Mouse (Mus musculus) embryonic facial prominence, embryonic 15.5 days (tissue): ENCODE results near the gene Hspg2. TPM values are rescaled to one million over a fixed set of nuclear protein-coding genes. Genes with fewer than 3 reads are reported as not detected.
"Not testable (repeated sequence)": the region's sequence is repeated elsewhere in the genome, so short reads cannot be mapped to it uniquely, and the experiment has no call there.

Experiments used
- ATAC-seq: fragments of 200-750 bp; cut with Nextera tagmentation; 2 replicates; pipeline ENCODE4 v1.8.0; 2017; ENCODE audit warnings: low read depth, moderate TSS enrichment; ENCODE audit not compliant: insufficient number of reproducible peaks, low FRiP score, low TSS enrichment
- H3K27ac ChIP-seq: fragments of 300-500 bp; sonication (generic); replicated peaks from 2 replicates; pipeline ENCODE4 v1.5.1; 2015; ENCODE audit warnings: mild to moderate bottlenecking, inconsistent platforms
- H3K27me3 ChIP-seq: fragments of 300-500 bp; sonication (generic); 2 replicates; pipeline ENCODE4 v1.6.1; 2015; ENCODE audit warnings: inconsistent platforms
- H3K36me3 ChIP-seq: fragments of 300-500 bp; sonication (generic); 2 replicates; pipeline ENCODE4 v1.6.1; 2015; ENCODE audit warnings: mild to moderate bottlenecking, inconsistent platforms
- H3K4me1 ChIP-seq: fragments of 300-500 bp; sonication (generic); 2 replicates; pipeline ENCODE4 v1.6.1; 2015; ENCODE audit warnings: inconsistent platforms
- H3K4me2 ChIP-seq: fragments of 300-500 bp; sonication (generic); replicated peaks from 2 replicates; pipeline ENCODE4 v1.6.1; 2015; ENCODE audit warnings: mild to moderate bottlenecking, inconsistent platforms
- H3K4me3 ChIP-seq: fragments of 300-500 bp; sonication (generic); replicated peaks from 2 replicates; pipeline ENCODE4 v1.5.1; 2015; ENCODE audit warnings: mild to moderate bottlenecking, inconsistent platforms
- H3K9ac ChIP-seq: fragments of 300-500 bp; sonication (generic); 2 replicates; pipeline ENCODE4 v1.6.1; 2015; ENCODE audit warnings: inconsistent platforms
- H3K9me3 ChIP-seq: fragments of 300-500 bp; sonication (generic); replicated peaks from 2 replicates; pipeline ENCODE4 v1.6.1; 2016; ENCODE audit warnings: inconsistent platforms
- WGBS: fragments of 180-500 bp; shearing (Covaris S2); methylation state at CpG from one replicate; pipeline ENCODE4 v1.1.7; 2015; 5-methylcytosine and 5-hydroxymethylcytosine counted together
- polyA plus RNA-seq: library from polyadenylated mRNA; unstranded; fragments of >200 nt; fragmentation: Nextera tagmentation; extraction: Ambion mirVana; gene quantifications from 2 replicates; pipeline ENCODE4 v1.2.1, GENCODE M21; 2015

Gene Hspg2
- 48.5 and 49.1 TPM in 2 replicates for polyA plus RNA-seq

GRCm38 (mm10) chr4:137468260-137469080 is at the start of gene Hspg2:
Gene Hspg2 (plus strand): TSS chr4:137468769.
- H3K4me2 ChIP-seq, result peak within 1 kb of the TSS; percentile 65
- no peaks in the 10 kb centered on the region for H3K36me3 ChIP-seq
- peak; percentile 89 for ATAC-seq
- no peaks in the 10 kb centered on the region for H3K27me3 ChIP-seq
- under 1% methylated on average over 66 of the region's 72 CpGs for WGBS
- peak within 1 kb of the TSS; percentile 86 for H3K9ac ChIP-seq
- H3K9me3 ChIP-seq, result no peaks in the 10 kb centered on the region
- H3K27ac ChIP-seq, result peak within 1 kb of the TSS; percentile 90
- peaks cover 71% of the 10 kb centered on the region for H3K4me1 ChIP-seq
- peak within 1 kb of the TSS; percentile 87 for H3K4me3 ChIP-seq

GRCm38 (mm10) chr4:137430502-137430901 is 38.1 kb upstream of the Hspg2 start, which contains the start of gene Cela3b:
Gene Cela3b (minus strand): TSS chr4:137430540.
- Histone ChIP-seq H3K27ac (no peak within 1 kb of the TSS), H3K27me3 (no peaks in the 10 kb centered on the region), H3K4me3 (no peak within 1 kb of the TSS), H3K9ac (no peak within 1 kb of the TSS), H3K36me3 (no peaks in the 10 kb centered on the region), H3K4me1 (no peaks in the 10 kb centered on the region), H3K9me3 (no peaks in the 10 kb centered on the region), H3K4me2 (no peak within 1 kb of the TSS)
- ATAC-seq, result no peak
- whole genome bisulfite sequencing, result 89% methylated on average over 4 of the region's 4 CpGs

GRCm38 (mm10) chr4:137432700-137433550 is 35.6 kb upstream of the Hspg2 start:
- ATAC-seq, result not testable (repeated sequence)

GRCm38 (mm10) chr4:137436979-137437669 is 31.4 kb upstream of the Hspg2 start:
- WGBS, result 82% methylated on average over 8 of the region's 8 CpGs
- Histone ChIP-seq H3K4me2 (no peak overlapping the region), H3K9me3 (no peaks in the 10 kb centered on the region), H3K4me3 (no peak overlapping the region), H3K4me1 (no peaks in the 10 kb centered on the region), H3K27me3 (no peaks in the 10 kb centered on the region), H3K27ac (no peak overlapping the region), H3K9ac (no peak overlapping the region), H3K36me3 (no peaks in the 10 kb centered on the region)
- no peak for ATAC-seq

More at GRCm38 (mm10) chr4:137432700-137433550, 35.6 kb upstream of the Hspg2 start:
- H3K4me1 ChIP-seq, H3K27me3 ChIP-seq, H3K4me3 ChIP-seq, H3K4me2 ChIP-seq, H3K9me3 ChIP-seq, H3K27ac ChIP-seq, H3K9ac ChIP-seq, H3K36me3 ChIP-seq: not testable (repeated sequence)
- WGBS, result 65% methylated on average over 10 of the region's 10 CpGs

DNA sequence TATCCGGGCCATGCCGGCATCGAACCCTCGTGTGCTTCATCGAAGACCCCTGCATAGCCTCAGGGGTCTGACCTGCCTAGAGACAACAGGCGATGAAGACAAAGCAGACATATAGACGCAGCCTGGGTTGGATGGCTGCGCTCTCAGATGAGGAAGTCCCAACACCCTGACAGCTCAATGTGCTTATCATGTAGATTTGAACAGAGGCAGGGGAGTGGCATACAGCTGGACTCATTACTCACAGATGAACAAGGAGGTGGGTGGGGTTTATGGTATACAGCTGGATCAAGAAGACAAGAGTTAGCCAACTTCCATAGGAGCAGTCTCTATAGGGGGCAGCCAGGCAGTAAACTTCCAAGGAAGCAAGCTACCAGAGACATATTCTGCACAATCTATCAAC is 29.7 kb upstream of the Hspg2 start:
- peaks cover 2% of the 10 kb centered on the region for H3K4me1 ChIP-seq
- no peak overlapping the region for H3K9ac ChIP-seq
- no peak overlapping the region for H3K4me3 ChIP-seq
- no peak overlapping the region for H3K4me2 ChIP-seq
- H3K27me3 ChIP-seq, result no peaks in the 10 kb centered on the region
- no peaks in the 10 kb centered on the region for H3K9me3 ChIP-seq
- no peaks in the 10 kb centered on the region for H3K36me3 ChIP-seq
- no peak for ATAC-seq
- no peak overlapping the region for H3K27ac ChIP-seq
- 87% methylated on average over 8 of the region's 8 CpGs for WGBS

DNA sequence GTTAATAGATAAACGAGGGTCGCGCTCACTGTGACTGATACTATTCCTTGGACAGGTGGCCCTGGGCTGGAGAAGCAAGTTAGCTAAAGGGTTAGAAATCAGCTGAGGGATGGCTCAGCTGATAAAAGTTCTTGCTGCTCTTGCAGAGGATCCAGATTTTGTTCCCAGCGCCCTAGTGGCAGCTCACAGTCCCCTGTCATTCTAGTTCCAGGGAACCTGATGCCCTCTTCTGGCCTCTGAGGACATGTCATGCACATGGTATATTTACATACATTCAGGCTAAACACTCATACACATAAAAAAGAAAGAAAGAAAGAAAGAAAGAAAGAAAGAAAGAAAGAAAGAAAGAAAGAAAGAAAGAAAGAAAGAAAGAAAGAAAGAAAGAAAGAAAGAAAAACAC is 27.2 kb upstream of the Hspg2 start:
- H3K27ac ChIP-seq, result no peak overlapping the region
- H3K4me3 ChIP-seq, result no peak overlapping the region
- peaks cover 3% of the 10 kb centered on the region for H3K4me1 ChIP-seq
- H3K36me3 ChIP-seq, result no peaks in the 10 kb centered on the region
- no peak overlapping the region for H3K9ac ChIP-seq
- no peak for ATAC-seq
- WGBS, result 90% methylated on average over 4 of the region's 4 CpGs
- H3K9me3 ChIP-seq, result no peaks in the 10 kb centered on the region
- no peaks in the 10 kb centered on the region for H3K27me3 ChIP-seq
- no peak overlapping the region for H3K4me2 ChIP-seq

DNA sequence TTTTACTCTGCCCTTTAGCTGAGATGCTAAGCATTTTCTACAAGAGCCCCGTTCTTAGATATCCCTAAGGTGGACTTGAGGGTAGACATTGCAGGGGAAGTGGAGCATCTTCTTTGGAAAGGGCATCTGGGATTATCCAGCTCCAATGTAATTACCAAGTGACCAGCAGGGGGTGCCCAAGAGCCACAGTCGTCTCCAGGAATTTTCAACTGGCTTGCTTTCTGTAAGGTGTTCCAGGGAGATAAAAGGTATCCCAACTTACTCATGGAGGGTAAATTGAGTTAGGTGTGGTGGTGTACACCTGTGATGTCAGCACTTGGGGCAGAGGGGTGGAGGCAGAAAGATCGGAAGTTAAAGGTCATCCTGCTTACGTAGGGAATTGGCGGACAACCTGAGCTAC is 24.9 kb upstream of the Hspg2 start:
- Histone ChIP-seq H3K9ac (no peak overlapping the region), H3K4me2 (0 out of 2 replicates have a peak overlapping the region, but pooled peaks have one; percentile 21), H3K27ac (no peak overlapping the region), H3K4me1 (peaks cover 16% of the 10 kb centered on the region), H3K9me3 (no peaks in the 10 kb centered on the region), H3K27me3 (no peaks in the 10 kb centered on the region), H3K4me3 (no peak overlapping the region), H3K36me3 (no peaks in the 10 kb centered on the region)
- WGBS, result 19% methylated on average over 5 of the region's 5 CpGs
- no peak for ATAC-seq

DNA sequence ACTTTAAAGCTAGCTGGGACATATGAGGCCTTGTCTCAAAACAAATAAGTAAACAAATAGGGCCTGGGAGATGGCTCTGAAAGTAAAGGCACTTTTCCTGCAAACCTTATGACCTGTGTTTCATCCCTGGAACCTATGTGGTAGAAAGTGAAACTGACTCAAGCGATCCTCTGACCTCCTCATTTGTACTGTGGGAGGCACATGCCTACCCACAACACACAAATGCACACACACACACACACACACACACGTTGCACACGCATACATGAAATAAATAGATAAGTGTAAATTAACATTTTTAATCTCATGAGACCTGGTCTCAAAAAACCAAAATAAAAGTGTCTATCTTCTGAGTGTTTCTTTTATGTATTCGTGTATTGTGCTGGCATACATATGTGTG is 22.7 kb upstream of the Hspg2 start:
- peaks cover 27% of the 10 kb centered on the region for H3K4me1 ChIP-seq
- no peak overlapping the region for H3K27ac ChIP-seq
- H3K9me3 ChIP-seq, result no peaks in the 10 kb centered on the region
- H3K36me3 ChIP-seq, result no peaks in the 10 kb centered on the region
- H3K9ac ChIP-seq, result no peak overlapping the region
- H3K4me3 ChIP-seq, result no peak overlapping the region
- H3K4me2 ChIP-seq, result no peak overlapping the region
- no peaks in the 10 kb centered on the region for H3K27me3 ChIP-seq
- ATAC-seq, result no peak
- WGBS, result 87% methylated on average over 4 of the region's 4 CpGs

DNA sequence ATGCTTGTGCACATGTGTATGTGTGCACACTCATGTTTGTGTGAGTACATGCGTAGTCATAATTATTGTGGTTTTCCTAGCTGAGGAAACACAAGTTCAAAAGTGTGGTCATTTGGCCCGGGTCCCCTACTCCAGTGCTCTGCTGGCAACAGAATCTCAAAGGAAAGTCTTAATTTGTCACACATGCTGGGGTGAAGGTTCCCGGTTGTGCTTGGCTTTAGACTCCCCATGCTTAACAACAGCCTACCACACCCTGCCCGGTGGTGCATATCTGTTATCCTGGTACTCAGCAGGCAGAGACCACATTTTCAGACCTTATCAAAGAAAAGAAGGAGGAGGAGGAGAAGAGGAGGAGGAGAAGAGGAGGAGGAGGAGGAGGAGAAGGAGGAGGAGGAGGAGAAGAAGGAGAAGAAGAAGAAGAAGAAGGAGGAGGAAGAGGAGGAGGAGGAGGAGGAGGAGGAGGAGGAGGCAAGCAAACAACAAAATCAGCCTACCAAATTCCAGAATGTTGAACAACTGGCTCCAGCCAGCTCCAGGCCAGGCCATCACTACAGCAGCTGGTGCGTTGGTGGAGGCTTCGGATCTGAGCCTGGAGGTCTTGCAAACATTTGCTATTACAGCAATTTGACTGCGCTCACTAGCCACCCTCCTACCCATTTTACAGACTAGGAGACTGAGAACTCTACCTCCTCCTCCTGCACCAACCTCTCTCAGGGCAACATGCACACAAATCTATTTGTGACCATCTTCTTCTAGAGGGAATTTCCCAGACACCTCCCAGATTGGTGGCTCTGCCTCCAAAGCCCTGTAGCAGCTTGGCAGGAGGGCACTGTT is 21.0 kb upstream of the Hspg2 start:
- Histone ChIP-seq H3K4me3 (no peak overlapping the region), H3K9ac (no peak overlapping the region), H3K4me1 (peaks cover 27% of the 10 kb centered on the region), H3K9me3 (no peaks in the 10 kb centered on the region), H3K4me2 (peak overlapping the region; percentile 16), H3K27me3 (no peaks in the 10 kb centered on the region), H3K27ac (peak overlapping the region; percentile 68), H3K36me3 (no peaks in the 10 kb centered on the region)
- ATAC-seq, result no peak
- WGBS, result 36% methylated on average over 7 of the region's 7 CpGs

DNA sequence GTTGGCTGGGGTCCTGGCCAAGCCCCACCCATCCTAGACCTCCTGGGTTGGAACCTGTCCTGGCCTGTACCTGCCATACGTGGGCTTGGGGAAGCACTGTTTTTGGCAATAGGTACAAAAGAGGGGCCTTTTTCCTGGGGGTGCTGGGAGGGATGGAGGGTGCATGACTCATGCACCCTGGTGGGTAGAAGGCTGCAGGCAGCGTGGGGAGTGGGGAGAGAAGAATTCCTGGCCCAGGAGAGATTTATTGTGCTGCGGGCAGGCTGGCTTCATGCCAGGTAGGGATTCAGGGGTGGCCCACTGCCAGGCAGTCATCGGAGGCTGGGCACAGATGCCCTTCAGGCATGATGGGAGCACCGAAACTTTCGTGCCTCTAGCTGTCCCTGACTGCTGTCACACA is 20.4 kb upstream of the Hspg2 start:
- no peaks in the 10 kb centered on the region for H3K36me3 ChIP-seq
- peaks cover 27% of the 10 kb centered on the region for H3K4me1 ChIP-seq
- WGBS, result 5% methylated on average over 6 of the region's 6 CpGs
- H3K9me3 ChIP-seq, result no peaks in the 10 kb centered on the region
- ATAC-seq, result peak; percentile 61
- no peak overlapping the region for H3K4me3 ChIP-seq
- peak overlapping the region; percentile 16 for H3K4me2 ChIP-seq
- H3K9ac ChIP-seq, result no peak overlapping the region
- peak overlapping the region; percentile 68 for H3K27ac ChIP-seq
- no peaks in the 10 kb centered on the region for H3K27me3 ChIP-seq
